Mouse (Mus musculus) telencephalon, adult 2 months (tissue): ENCODE measurements at regions not wholly inside any gene's neighbourhood (a gene's known extent, or its start where the extent isn't known, plus 50 kb on each side); places are given as distances from the start of the nearest gene placed in this dataset.

Experiments used
- DNase-seq: peaks from one replicate; pipeline ENCODE4 v3.0.0-alpha.2; 2011; ENCODE audit warnings: low read depth, low spot score

GRCm38 (mm10) chr2:157633286-157633685 lies 62.2 kb upstream of the Blcap start:
- DNase-seq = no peak

GRCm38 (mm10) chr2:157635670-157636069 lies 64.6 kb upstream of the Blcap start:
- DNase-seq = peak; percentile 43

GRCm38 (mm10) chr2:157640873-157641272 lies 69.8 kb upstream of the Blcap start:
- DNase-seq = no peak

GRCm38 (mm10) chr2:157663584-157664375 lies 73.4 kb upstream of the Ctnnbl1 start:
- no peak for DNase-seq

- DNase-seq = no peak
Measured at GRCm38 (mm10) chr2:157664481-157664880, 72.7 kb upstream of the Ctnnbl1 start.

GRCm38 (mm10) chr2:157670191-157670590 lies 67.0 kb upstream of the Ctnnbl1 start:
- no peak for DNase-seq

- DNase-seq = no peak
Measured at GRCm38 (mm10) chr2:157674906-157675305, 62.3 kb upstream of the Ctnnbl1 start.

GRCm38 (mm10) chr2:157676396-157677176 lies 60.6 kb upstream of the Ctnnbl1 start:
- DNase-seq = no peak

GRCm38 (mm10) chr2:157677262-157677661 lies 59.9 kb upstream of the Ctnnbl1 start:
- DNase-seq = no peak

GRCm38 (mm10) chr2:157681931-157682330 lies 55.3 kb upstream of the Ctnnbl1 start:
- no peak for DNase-seq
